Mouse (Mus musculus): ENCODE data around the gene Ulk1. TPM values are rescaled to one million over a fixed set of nuclear protein-coding genes. Genes with fewer than 3 reads are reported as not detected.

Gene Ulk1
- polyA plus RNA-seq, 1 experiment: 20.3 TPM

DNA sequence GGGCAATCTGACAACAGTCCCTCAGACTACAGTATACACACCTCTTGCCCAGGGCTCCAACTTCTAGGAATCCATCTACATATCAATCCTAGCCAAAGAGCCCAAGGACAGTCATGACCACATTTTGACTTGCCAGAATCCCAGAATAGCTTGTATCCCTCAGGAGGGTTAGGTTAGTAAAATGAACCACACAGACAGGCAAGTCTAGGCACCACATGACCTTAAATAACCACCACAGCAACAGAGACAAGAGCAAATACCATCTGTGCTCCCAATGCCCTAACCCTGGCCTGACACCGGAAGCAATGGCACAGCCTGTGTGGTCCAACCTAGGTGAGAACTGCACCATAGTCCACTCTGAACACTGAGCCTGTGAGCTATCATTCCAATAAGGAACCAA is 3.2 kb downstream of the Ulk1 start:
- Histone ChIP-seq H3K9me3 (ENCODE audit: control insufficient read depth, low read length) (no peaks in the 10 kb centered on the region), H3K27me3 (ENCODE audit: control insufficient read depth) (no peaks in the 10 kb centered on the region), H3K4me3 (replicated peaks) (peak overlapping the region; percentile 93), H3K4me1 (ENCODE audit: control insufficient read depth) (peaks cover 86% of the 10 kb centered on the region), H3K36me3 (ENCODE audit: control insufficient read depth) (peaks cover 61% of the 10 kb centered on the region)
- TF ChIP-seq GATA1 (IDR thresholded peaks at IDR 0.05; ENCODE audit: low read length): no peak
- TF ChIP-seq TAL1 (IDR thresholded peaks at IDR 0.05; ENCODE audit: low read length): no peak

DNA sequence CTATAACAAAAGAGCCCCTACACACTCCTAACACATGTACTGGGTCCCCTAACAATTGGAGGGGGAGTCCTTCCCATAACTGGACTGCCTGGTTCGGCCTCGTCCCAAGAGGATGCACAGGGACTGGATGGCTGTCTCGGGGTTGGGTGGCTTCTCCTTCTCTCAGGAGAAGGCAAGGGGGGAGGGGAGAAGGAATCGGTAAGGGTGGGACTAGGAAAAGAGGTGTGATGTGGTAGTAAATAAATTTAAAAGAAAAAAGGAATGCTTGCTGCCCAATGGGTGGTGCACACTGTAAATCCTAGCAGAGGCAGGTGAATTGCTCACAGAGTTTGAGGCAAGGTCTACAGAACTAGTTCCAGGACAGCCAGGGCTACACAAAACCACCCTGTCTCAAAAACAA is 3.7 kb downstream of the Ulk1 start:
- H3K4me3 ChIP-seq (replicated peaks): no peak overlapping the region
- H3K4me1 ChIP-seq (ENCODE audit: control insufficient read depth): peaks cover 89% of the 10 kb centered on the region
- peaks cover 66% of the 10 kb centered on the region for H3K36me3 ChIP-seq (ENCODE audit: control insufficient read depth)

DNA sequence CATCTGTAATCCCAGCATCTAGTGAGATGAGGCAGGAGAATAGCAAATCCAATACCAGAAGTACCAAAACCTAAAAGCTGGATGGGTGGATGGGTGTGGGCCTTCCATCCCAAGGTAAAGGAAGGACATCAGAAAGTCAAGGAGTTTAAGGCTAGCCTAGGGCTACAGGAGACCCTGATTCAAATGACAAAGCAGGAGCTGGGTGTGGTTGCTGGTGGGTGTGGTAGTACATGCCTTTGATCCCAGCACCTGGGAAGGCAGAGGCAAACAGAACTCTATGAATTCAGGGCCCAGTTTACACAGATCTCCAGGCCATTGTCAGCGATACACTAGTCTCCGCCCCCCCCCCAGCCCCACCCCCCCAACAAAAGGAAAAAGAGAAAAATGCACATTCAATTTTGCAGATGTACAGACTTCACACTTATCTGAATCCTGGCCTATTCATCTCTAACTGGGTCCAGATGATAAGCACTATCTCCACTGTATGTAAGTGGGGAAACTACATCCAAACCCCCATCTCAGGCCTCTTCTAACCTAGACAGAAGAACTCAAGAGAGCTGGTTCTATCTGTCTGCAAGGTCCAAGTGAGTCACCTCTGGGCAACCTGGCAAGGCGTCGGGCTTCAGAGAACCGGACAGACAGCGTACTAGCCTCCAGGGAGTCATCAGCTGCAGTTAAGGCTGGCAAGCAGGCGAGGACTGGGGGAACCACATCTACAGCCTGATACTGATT is 5.7 kb downstream of the Ulk1 start:
- Histone ChIP-seq H3K27me3 (ENCODE audit: control insufficient read depth) (no peaks in the 10 kb centered on the region), H3K36me3 (ENCODE audit: control insufficient read depth) (peaks cover 86% of the 10 kb centered on the region), H3K4me3 (replicated peaks) (peak overlapping the region; percentile 34), H3K4me1 (ENCODE audit: control insufficient read depth) (peaks cover 95% of the 10 kb centered on the region), H3K9me3 (ENCODE audit: control insufficient read depth, low read length) (no peaks in the 10 kb centered on the region)
- TF ChIP-seq GATA1 (IDR thresholded peaks at IDR 0.05; ENCODE audit: low read length): no peak
- TF ChIP-seq TAL1 (IDR thresholded peaks at IDR 0.05; ENCODE audit: low read length): no peak

More for the DNA sequence above, 3.7 kb downstream of the Ulk1 start:
- TF ChIP-seq GATA1 (IDR thresholded peaks at IDR 0.05; ENCODE audit: low read length): no peak
- no peak for TF ChIP-seq TAL1 (IDR thresholded peaks at IDR 0.05; ENCODE audit: low read length)
- no peaks in the 10 kb centered on the region for H3K9me3 ChIP-seq (ENCODE audit: control insufficient read depth, low read length)
- no peaks in the 10 kb centered on the region for H3K27me3 ChIP-seq (ENCODE audit: control insufficient read depth)

DNA sequence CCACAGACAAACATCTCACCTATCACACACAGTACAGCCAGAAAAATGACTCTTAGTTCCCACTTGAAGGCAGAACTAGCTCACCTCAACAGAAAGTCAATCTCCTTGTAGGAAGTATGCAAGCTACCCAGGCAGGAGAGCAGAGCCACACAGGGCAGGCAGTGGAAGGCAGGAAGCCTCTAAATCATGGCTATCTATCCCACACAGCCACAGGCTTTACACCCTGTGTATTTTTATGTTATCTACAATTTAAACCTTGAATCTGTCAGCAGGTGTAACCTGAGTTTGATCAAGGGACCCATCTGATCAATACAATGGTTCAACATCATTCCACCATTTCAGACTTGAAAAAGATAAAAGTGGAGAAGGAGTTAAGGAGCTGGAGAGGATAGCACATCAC is 7.1 kb downstream of the Ulk1 start:
- H3K4me3 ChIP-seq (replicated peaks): no peak overlapping the region
- H3K4me1 ChIP-seq (ENCODE audit: control insufficient read depth): peaks cover 92% of the 10 kb centered on the region
- no peaks in the 10 kb centered on the region for H3K27me3 ChIP-seq (ENCODE audit: control insufficient read depth)
- H3K36me3 ChIP-seq (ENCODE audit: control insufficient read depth): peaks cover 98% of the 10 kb centered on the region
- no peaks in the 10 kb centered on the region for H3K9me3 ChIP-seq (ENCODE audit: control insufficient read depth, low read length)
- TF ChIP-seq GATA1 (IDR thresholded peaks at IDR 0.05; ENCODE audit: low read length) (no peak), TAL1 (IDR thresholded peaks at IDR 0.05; ENCODE audit: low read length) (no peak)

DNA sequence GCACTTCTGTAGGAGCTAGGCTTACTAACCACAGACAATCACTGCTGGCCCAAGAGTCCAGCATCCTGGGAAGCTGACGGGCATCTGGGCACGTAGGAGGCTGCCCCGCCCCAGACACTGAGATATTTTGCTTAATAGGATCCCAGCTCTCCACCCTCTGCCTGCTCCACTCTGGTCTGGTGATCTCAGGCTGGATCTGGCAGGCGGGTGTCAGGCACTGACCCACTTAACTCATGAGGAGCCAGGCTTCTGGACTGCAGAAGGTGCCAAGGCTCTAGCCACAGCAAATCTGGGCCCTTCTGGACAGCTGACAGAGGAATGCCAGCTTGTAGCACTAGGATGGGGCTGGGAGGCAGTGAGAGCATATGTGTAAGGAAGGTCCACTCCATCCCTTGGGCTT is 7.7 kb downstream of the Ulk1 start:
- Histone ChIP-seq H3K36me3 (ENCODE audit: control insufficient read depth) (peaks cover 98% of the 10 kb centered on the region), H3K4me1 (ENCODE audit: control insufficient read depth) (peaks cover 86% of the 10 kb centered on the region), H3K9me3 (ENCODE audit: control insufficient read depth, low read length) (no peaks in the 10 kb centered on the region), H3K4me3 (replicated peaks) (no peak overlapping the region), H3K27me3 (ENCODE audit: control insufficient read depth) (no peaks in the 10 kb centered on the region)
- TF ChIP-seq GATA1 (IDR thresholded peaks at IDR 0.05; ENCODE audit: low read length) (no peak), TAL1 (IDR thresholded peaks at IDR 0.05; ENCODE audit: low read length) (no peak)

DNA sequence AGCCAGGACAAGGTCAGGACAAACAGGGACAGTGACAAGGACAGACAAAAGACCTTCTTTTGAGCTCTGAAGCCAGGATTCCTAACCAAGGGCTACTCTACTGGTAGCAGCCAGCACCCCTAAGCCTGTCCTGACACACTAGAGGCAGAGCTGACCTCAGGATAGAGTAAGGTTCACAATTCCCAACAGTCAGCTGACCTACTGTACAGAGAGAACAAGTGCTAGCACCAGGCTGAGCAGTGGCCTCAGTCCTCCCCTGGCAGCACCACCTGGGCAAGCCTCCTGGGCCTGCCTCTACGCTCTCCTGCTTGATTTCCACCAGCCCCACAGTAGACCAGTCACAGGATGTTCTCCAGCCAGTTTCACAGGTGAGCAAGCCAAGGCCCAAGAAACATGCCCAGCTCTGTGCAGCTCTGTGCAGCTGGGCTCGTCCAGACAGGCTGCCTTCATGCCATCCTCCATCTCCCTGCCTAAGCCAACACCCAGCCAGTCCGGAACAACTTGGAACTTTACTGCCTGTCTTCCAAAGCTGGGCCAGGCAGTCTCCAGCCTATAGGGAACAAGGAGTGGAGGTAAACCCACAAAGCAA is 8.8 kb downstream of the Ulk1 start:
- H3K4me3 ChIP-seq (replicated peaks): no peak overlapping the region
- H3K27me3 ChIP-seq (ENCODE audit: control insufficient read depth): no peaks in the 10 kb centered on the region
- peaks cover 76% of the 10 kb centered on the region for H3K4me1 ChIP-seq (ENCODE audit: control insufficient read depth)
- TF ChIP-seq GATA1 (IDR thresholded peaks at IDR 0.05; ENCODE audit: low read length) (no peak), TAL1 (IDR thresholded peaks at IDR 0.05; ENCODE audit: low read length) (no peak)
- H3K9me3 ChIP-seq (ENCODE audit: control insufficient read depth, low read length): no peaks in the 10 kb centered on the region
- peaks cover 98% of the 10 kb centered on the region for H3K36me3 ChIP-seq (ENCODE audit: control insufficient read depth)

DNA sequence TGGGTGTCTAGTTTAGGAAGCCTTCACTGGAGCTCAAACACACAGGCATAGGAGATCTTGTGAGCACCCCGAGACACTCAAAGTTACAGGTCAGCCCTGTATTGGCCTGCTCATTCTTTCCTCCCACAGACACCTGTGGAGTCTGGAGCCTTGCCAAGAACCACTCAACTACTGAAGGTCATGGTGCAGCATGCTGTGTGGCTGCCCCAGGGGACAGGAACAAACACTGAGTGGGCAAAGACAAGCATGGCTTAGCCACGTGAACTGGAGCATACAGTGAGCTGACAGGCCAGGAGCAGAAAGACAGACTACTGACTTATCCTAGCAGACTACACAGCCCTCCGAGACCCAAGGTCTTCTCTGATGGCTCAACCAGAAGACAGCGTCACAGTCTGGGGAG is 12.2 kb downstream of the Ulk1 start:
- no peak for TF ChIP-seq TAL1 (IDR thresholded peaks at IDR 0.05; ENCODE audit: low read length)
- TF ChIP-seq GATA1 (IDR thresholded peaks at IDR 0.05; ENCODE audit: low read length): no peak
- Histone ChIP-seq H3K9me3 (ENCODE audit: control insufficient read depth, low read length) (no peaks in the 10 kb centered on the region), H3K4me1 (ENCODE audit: control insufficient read depth) (peaks cover 43% of the 10 kb centered on the region), H3K4me3 (replicated peaks) (no peak overlapping the region), H3K36me3 (ENCODE audit: control insufficient read depth) (peaks cover 100% of the 10 kb centered on the region), H3K27me3 (ENCODE audit: control insufficient read depth) (no peaks in the 10 kb centered on the region)

DNA sequence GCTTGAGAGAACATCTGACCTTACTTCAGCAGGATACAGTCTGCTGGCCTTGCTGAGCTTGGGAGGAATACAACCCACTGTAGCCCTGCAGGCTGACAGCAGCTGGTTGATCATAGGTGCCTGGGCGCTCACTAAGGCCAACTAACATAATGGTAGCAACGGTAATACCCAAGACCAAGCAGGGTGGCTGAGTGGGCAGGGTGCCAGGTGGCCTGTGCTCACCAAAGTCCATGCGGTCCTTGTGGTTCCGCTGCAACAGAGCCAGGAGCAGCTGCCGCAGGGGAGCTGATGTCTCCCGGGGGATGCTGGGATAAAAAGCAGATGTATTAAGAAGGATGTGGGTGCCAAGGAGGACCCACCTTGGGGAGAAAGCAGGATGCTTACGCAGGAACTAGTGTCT is 15.5 kb downstream of the Ulk1 start:
- peaks cover 100% of the 10 kb centered on the region for H3K36me3 ChIP-seq (ENCODE audit: control insufficient read depth)
- no peak for TF ChIP-seq TAL1 (IDR thresholded peaks at IDR 0.05; ENCODE audit: low read length)
- no peak for TF ChIP-seq GATA1 (IDR thresholded peaks at IDR 0.05; ENCODE audit: low read length)
- no peaks in the 10 kb centered on the region for H3K9me3 ChIP-seq (ENCODE audit: control insufficient read depth, low read length)
- H3K4me1 ChIP-seq (ENCODE audit: control insufficient read depth): peaks cover 13% of the 10 kb centered on the region
- H3K27me3 ChIP-seq (ENCODE audit: control insufficient read depth): no peaks in the 10 kb centered on the region
- no peak overlapping the region for H3K4me3 ChIP-seq (replicated peaks)

DNA sequence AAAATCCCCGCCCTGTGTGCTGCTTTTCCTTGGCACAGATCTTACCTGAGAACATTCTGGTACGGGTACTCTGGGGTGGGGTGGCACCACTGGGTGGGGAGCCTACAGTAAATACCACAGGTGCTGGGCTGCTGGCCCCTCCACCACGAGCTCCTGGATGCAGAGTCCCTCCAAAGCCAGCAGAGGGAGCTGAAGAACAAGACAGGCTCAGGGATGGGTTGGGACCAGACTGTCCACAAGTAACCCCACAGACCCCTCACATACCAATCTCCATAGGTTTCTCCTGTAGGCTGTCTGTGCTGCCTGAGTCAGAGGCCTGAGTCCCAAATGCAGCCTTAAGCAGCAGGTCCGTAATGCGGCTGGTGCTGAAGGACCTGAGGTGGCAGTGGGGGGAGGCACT is 21.2 kb downstream of the Ulk1 start:
- TF ChIP-seq GATA1 (IDR thresholded peaks at IDR 0.05; ENCODE audit: low read length): no peak
- TF ChIP-seq TAL1 (IDR thresholded peaks at IDR 0.05; ENCODE audit: low read length): no peak
- H3K36me3 ChIP-seq (ENCODE audit: control insufficient read depth): peaks cover 98% of the 10 kb centered on the region
- no peaks in the 10 kb centered on the region for H3K27me3 ChIP-seq (ENCODE audit: control insufficient read depth)
- peaks cover 12% of the 10 kb centered on the region for H3K4me1 ChIP-seq (ENCODE audit: control insufficient read depth)
- H3K4me3 ChIP-seq (replicated peaks): no peak overlapping the region
- no peaks in the 10 kb centered on the region for H3K9me3 ChIP-seq (ENCODE audit: control insufficient read depth, low read length)
